Mouse (Mus musculus) granulocyte monocyte progenitor cell, adult 5-6 weeks (primary cell): ENCODE measurements around the gene Klhl18. TPM values are rescaled to one million over a fixed set of nuclear protein-coding genes. Genes with fewer than 3 reads are reported as not detected.

ENCODE experiments used
- ATAC-seq: replicated peaks from 2 replicates; pipeline ENCODE4 v1.8.0; 2016; ENCODE audit warnings: mild to moderate bottlenecking, moderate TSS enrichment, inconsistent platforms; ENCODE audit not compliant: poor library complexity, severe bottlenecking
- total RNA-seq, 2 experiments: library from RNA; stranded (forward) in 1 of 2; stranded (reverse) in 1 of 2; fragments of 200-712, 200-1000 nt in 1 of 2; fragments of >200 nt in 1 of 2; fragmentation: Nextera tagmentation in 1 of 2; gene quantifications; 2 replicates each; pipeline ENCODE4 v1.2.3; 2014 to 2017

Klhl18 gene
- total RNA-seq (2014; fragmentation: Nextera tagmentation), result 14.8 and 16.0 TPM in 2 replicates
- 9.5 and 9.6 TPM in 2 replicates for total RNA-seq (2017)

GRCm38 (mm10) chr9:110476124-110477091, at the start of gene Klhl18, which contains the start of gene Kif9:
Gene Klhl18 (minus strand): TSS chr9:110476694.
Gene Kif9 (plus strand): TSS chr9:110476958.
- ATAC-seq, result peak; percentile 81

GRCm38 (mm10) chr9:110525737-110526136, 49.2 kb upstream of the Klhl18 start:
- peak; percentile 94 for ATAC-seq

- no peak; the same call in 1 of the 2 replicates for ATAC-seq
Observed at GRCm38 (mm10) chr9:110490913-110491312, 14.4 kb upstream of the Klhl18 start.

GRCm38 (mm10) chr9:110488841-110489240, 12.3 kb upstream of the Klhl18 start:
- ATAC-seq, result no peak

- ATAC-seq, result 0 out of 2 replicates have a peak, but pooled peaks have one; percentile 7
Observed at GRCm38 (mm10) chr9:110478639-110479038, 2.1 kb upstream of the Klhl18 start.

- no peak for ATAC-seq
Observed at GRCm38 (mm10) chr9:110477951-110478350, 1.5 kb upstream of the Klhl18 start.

- peak; percentile 71 for ATAC-seq
Observed at GRCm38 (mm10) chr9:110466179-110466578, 10.3 kb downstream of the Klhl18 start.

GRCm38 (mm10) chr9:110465336-110465735, 11.2 kb downstream of the Klhl18 start:
- ATAC-seq, result no peak

GRCm38 (mm10) chr9:110463983-110464591, 12.4 kb downstream of the Klhl18 start:
- ATAC-seq, result peak; percentile 53

GRCm38 (mm10) chr9:110462321-110462720, 14.2 kb downstream of the Klhl18 start:
- ATAC-seq, result no peak

- no peak for ATAC-seq
Observed at GRCm38 (mm10) chr9:110460884-110461815, 15.3 kb downstream of the Klhl18 start.

- peak; percentile 92 for ATAC-seq
Observed at GRCm38 (mm10) chr9:110459145-110459727, 17.3 kb downstream of the Klhl18 start.

- no peak for ATAC-seq
Observed at GRCm38 (mm10) chr9:110457926-110458325, 18.6 kb downstream of the Klhl18 start.

- ATAC-seq, result peak; percentile 78
Observed at GRCm38 (mm10) chr9:110452523-110452922, 24.0 kb downstream of the Klhl18 start.

GRCm38 (mm10) chr9:110448857-110449617, 27.5 kb downstream of the Klhl18 start:
- ATAC-seq, result peak; percentile 95

GRCm38 (mm10) chr9:110448356-110448755, 28.1 kb downstream of the Klhl18 start:
- no peak for ATAC-seq

- peak; percentile 94 for ATAC-seq
Observed at GRCm38 (mm10) chr9:110440559-110440958, 35.9 kb downstream of the Klhl18 start.

GRCm38 (mm10) chr9:110440049-110440448, 36.4 kb downstream of the Klhl18 start:
- peak; percentile 55 for ATAC-seq

GRCm38 (mm10) chr9:110436041-110436440, 40.5 kb downstream of the Klhl18 start:
- ATAC-seq, result no peak
